Mouse (Mus musculus): ENCODE results near the gene Usp6nl. TPM values are rescaled to one million over a fixed set of nuclear protein-coding genes. Genes with fewer than 3 reads are reported as not detected.

Gene Usp6nl
- polyA plus RNA-seq, 1 experiment from 2014 or later = 18.3 TPM

GRCm38 (mm10) chr2:6350931-6351695 lies 28.6 kb downstream of the Usp6nl start:
- no peaks in the 10 kb centered on the region for H3K9me3 ChIP-seq (ENCODE audit: control insufficient read depth, low read length)
- no peak overlapping the region for H3K4me2 ChIP-seq (ENCODE audit: low read depth, low read length, severe bottlenecking)
- DNase-seq (ENCODE audit: low spot score) (no peak), ATAC-seq (replicated peaks; ENCODE audit: low FRiP score) (no peak)
- WGBS = 72% methylated on average over 7 of the region's 7 CpGs
- H3K9ac ChIP-seq (ENCODE audit: low read length) = no peak overlapping the region
- no peaks in the 10 kb centered on the region for H3K4me1 ChIP-seq (replicated peaks; ENCODE audit: control insufficient read depth, insufficient read depth, low read length)
- no peaks in the 10 kb centered on the region for H3K36me3 ChIP-seq (ENCODE audit: control insufficient read depth, insufficient read depth, low read length)
- H3K27me3 ChIP-seq (ENCODE audit: control insufficient read depth, insufficient read depth, low read length) = no peaks in the 10 kb centered on the region
- no peak overlapping the region for H3K27ac ChIP-seq (ENCODE audit: low read depth, low read length)
- no peak overlapping the region for H3K4me3 ChIP-seq (ENCODE audit: low read depth, low read length)

- Histone ChIP-seq H3K36me3 (ENCODE audit: control insufficient read depth, insufficient read depth, low read length) (no peaks in the 10 kb centered on the region), H3K9me3 (ENCODE audit: control insufficient read depth, low read length) (no peaks in the 10 kb centered on the region), H3K4me2 (ENCODE audit: low read depth, low read length, severe bottlenecking) (no peak overlapping the region), H3K27ac (ENCODE audit: low read depth, low read length) (no peak overlapping the region), H3K4me3 (ENCODE audit: low read depth, low read length) (no peak overlapping the region), H3K27me3 (ENCODE audit: control insufficient read depth, insufficient read depth, low read length) (no peaks in the 10 kb centered on the region), H3K4me1 (replicated peaks; ENCODE audit: control insufficient read depth, insufficient read depth, low read length) (no peaks in the 10 kb centered on the region), H3K9ac (ENCODE audit: low read length) (no peak overlapping the region)
- DNase-seq (ENCODE audit: low spot score) = no peak
- WGBS = 72% methylated on average over 14 of the region's 14 CpGs
- no peak for ATAC-seq (replicated peaks; ENCODE audit: low FRiP score)
Observed at GRCm38 (mm10) chr2:6352541-6352971, 30.1 kb downstream of the Usp6nl start.

GRCm38 (mm10) chr2:6353060-6353459 lies 30.6 kb downstream of the Usp6nl start:
- H3K4me3 ChIP-seq (ENCODE audit: low read depth, low read length) = no peak overlapping the region
- ATAC-seq (replicated peaks; ENCODE audit: low FRiP score) (no peak), DNase-seq (ENCODE audit: low spot score) (no peak)
- no peak overlapping the region for H3K4me2 ChIP-seq (ENCODE audit: low read depth, low read length, severe bottlenecking)
- no peak overlapping the region for H3K27ac ChIP-seq (ENCODE audit: low read depth, low read length)
- H3K27me3 ChIP-seq (ENCODE audit: control insufficient read depth, insufficient read depth, low read length) = no peaks in the 10 kb centered on the region
- WGBS = 80% methylated on average over 4 of the region's 4 CpGs
- H3K9me3 ChIP-seq (ENCODE audit: control insufficient read depth, low read length) = no peaks in the 10 kb centered on the region
- H3K4me1 ChIP-seq (replicated peaks; ENCODE audit: control insufficient read depth, insufficient read depth, low read length) = no peaks in the 10 kb centered on the region
- no peaks in the 10 kb centered on the region for H3K36me3 ChIP-seq (ENCODE audit: control insufficient read depth, insufficient read depth, low read length)
- H3K9ac ChIP-seq (ENCODE audit: low read length) = no peak overlapping the region

GRCm38 (mm10) chr2:6357306-6357705 lies 34.8 kb downstream of the Usp6nl start:
- H3K9me3 ChIP-seq (ENCODE audit: control insufficient read depth, low read length) = no peaks in the 10 kb centered on the region
- H3K27me3 ChIP-seq (ENCODE audit: control insufficient read depth, insufficient read depth, low read length) = no peaks in the 10 kb centered on the region
- no peak overlapping the region for H3K27ac ChIP-seq (ENCODE audit: low read depth, low read length)
- WGBS = 98% methylated on average over 7 of the region's 7 CpGs
- no peaks in the 10 kb centered on the region for H3K4me1 ChIP-seq (replicated peaks; ENCODE audit: control insufficient read depth, insufficient read depth, low read length)
- no peaks in the 10 kb centered on the region for H3K36me3 ChIP-seq (ENCODE audit: control insufficient read depth, insufficient read depth, low read length)
- DNase-seq (ENCODE audit: low spot score) (no peak), ATAC-seq (replicated peaks; ENCODE audit: low FRiP score) (no peak)
- H3K9ac ChIP-seq (ENCODE audit: low read length) = no peak overlapping the region
- no peak overlapping the region for H3K4me3 ChIP-seq (ENCODE audit: low read depth, low read length)
- H3K4me2 ChIP-seq (ENCODE audit: low read depth, low read length, severe bottlenecking) = no peak overlapping the region

GRCm38 (mm10) chr2:6359645-6360044 lies 37.2 kb downstream of the Usp6nl start:
- no peaks in the 10 kb centered on the region for H3K9me3 ChIP-seq (ENCODE audit: control insufficient read depth, low read length)
- H3K4me2 ChIP-seq (ENCODE audit: low read depth, low read length, severe bottlenecking) = no peak overlapping the region
- no peaks in the 10 kb centered on the region for H3K27me3 ChIP-seq (ENCODE audit: control insufficient read depth, insufficient read depth, low read length)
- DNase-seq (ENCODE audit: low spot score) (no peak), ATAC-seq (replicated peaks; ENCODE audit: low FRiP score) (no peak)
- H3K4me1 ChIP-seq (replicated peaks; ENCODE audit: control insufficient read depth, insufficient read depth, low read length) = no peaks in the 10 kb centered on the region
- no peak overlapping the region for H3K4me3 ChIP-seq (ENCODE audit: low read depth, low read length)
- WGBS = 55% methylated on average over 9 of the region's 9 CpGs
- H3K27ac ChIP-seq (ENCODE audit: low read depth, low read length) = no peak overlapping the region
- H3K9ac ChIP-seq (ENCODE audit: low read length) = no peak overlapping the region
- no peaks in the 10 kb centered on the region for H3K36me3 ChIP-seq (ENCODE audit: control insufficient read depth, insufficient read depth, low read length)

- ATAC-seq (replicated peaks; ENCODE audit: low FRiP score) (no peak), DNase-seq (ENCODE audit: low spot score) (no peak)
- no peak overlapping the region for H3K4me2 ChIP-seq (ENCODE audit: low read depth, low read length, severe bottlenecking)
- no peaks in the 10 kb centered on the region for H3K27me3 ChIP-seq (ENCODE audit: control insufficient read depth, insufficient read depth, low read length)
- 81% methylated on average over 13 of the region's 13 CpGs for WGBS
- no peaks in the 10 kb centered on the region for H3K36me3 ChIP-seq (ENCODE audit: control insufficient read depth, insufficient read depth, low read length)
- H3K9ac ChIP-seq (ENCODE audit: low read length) = no peak overlapping the region
- no peaks in the 10 kb centered on the region for H3K9me3 ChIP-seq (ENCODE audit: control insufficient read depth, low read length)
- H3K4me3 ChIP-seq (ENCODE audit: low read depth, low read length) = no peak overlapping the region
- H3K4me1 ChIP-seq (replicated peaks; ENCODE audit: control insufficient read depth, insufficient read depth, low read length) = no peaks in the 10 kb centered on the region
- H3K27ac ChIP-seq (ENCODE audit: low read depth, low read length) = no peak overlapping the region
Observed at GRCm38 (mm10) chr2:6363126-6363525, 40.7 kb downstream of the Usp6nl start.

GRCm38 (mm10) chr2:6363922-6364321 lies 41.5 kb downstream of the Usp6nl start:
- no peaks in the 10 kb centered on the region for H3K9me3 ChIP-seq (ENCODE audit: control insufficient read depth, low read length)
- no peak overlapping the region for H3K27ac ChIP-seq (ENCODE audit: low read depth, low read length)
- no peaks in the 10 kb centered on the region for H3K4me1 ChIP-seq (replicated peaks; ENCODE audit: control insufficient read depth, insufficient read depth, low read length)
- WGBS = 94% methylated on average over 7 of the region's 7 CpGs
- DNase-seq (ENCODE audit: low spot score) = no peak
- no peak overlapping the region for H3K4me2 ChIP-seq (ENCODE audit: low read depth, low read length, severe bottlenecking)
- no peaks in the 10 kb centered on the region for H3K27me3 ChIP-seq (ENCODE audit: control insufficient read depth, insufficient read depth, low read length)
- no peak overlapping the region for H3K4me3 ChIP-seq (ENCODE audit: low read depth, low read length)
- no peaks in the 10 kb centered on the region for H3K36me3 ChIP-seq (ENCODE audit: control insufficient read depth, insufficient read depth, low read length)
- ATAC-seq (replicated peaks; ENCODE audit: low FRiP score) = no peak
- no peak overlapping the region for H3K9ac ChIP-seq (ENCODE audit: low read length)

GRCm38 (mm10) chr2:6366521-6366928 lies 44.1 kb downstream of the Usp6nl start:
- no peak overlapping the region for H3K27ac ChIP-seq (ENCODE audit: low read depth, low read length)
- H3K4me2 ChIP-seq (ENCODE audit: low read depth, low read length, severe bottlenecking) = no peak overlapping the region
- H3K27me3 ChIP-seq (ENCODE audit: control insufficient read depth, insufficient read depth, low read length) = no peaks in the 10 kb centered on the region
- ATAC-seq (replicated peaks; ENCODE audit: low FRiP score) (no peak), DNase-seq (ENCODE audit: low spot score) (no peak)
- H3K4me3 ChIP-seq (ENCODE audit: low read depth, low read length) = no peak overlapping the region
- no peaks in the 10 kb centered on the region for H3K9me3 ChIP-seq (ENCODE audit: control insufficient read depth, low read length)
- WGBS = 80% methylated on average over 9 of the region's 9 CpGs
- no peaks in the 10 kb centered on the region for H3K36me3 ChIP-seq (ENCODE audit: control insufficient read depth, insufficient read depth, low read length)
- H3K9ac ChIP-seq (ENCODE audit: low read length) = no peak overlapping the region
- no peaks in the 10 kb centered on the region for H3K4me1 ChIP-seq (replicated peaks; ENCODE audit: control insufficient read depth, insufficient read depth, low read length)

- no peak for ATAC-seq (replicated peaks; ENCODE audit: low FRiP score)
- Histone ChIP-seq H3K4me1 (replicated peaks; ENCODE audit: control insufficient read depth, insufficient read depth, low read length) (no peaks in the 10 kb centered on the region), H3K27ac (ENCODE audit: low read depth, low read length) (no peak overlapping the region), H3K4me2 (ENCODE audit: low read depth, low read length, severe bottlenecking) (no peak overlapping the region), H3K9ac (ENCODE audit: low read length) (no peak overlapping the region), H3K36me3 (ENCODE audit: control insufficient read depth, insufficient read depth, low read length) (no peaks in the 10 kb centered on the region), H3K4me3 (ENCODE audit: low read depth, low read length) (no peak overlapping the region), H3K9me3 (ENCODE audit: control insufficient read depth, low read length) (no peaks in the 10 kb centered on the region), H3K27me3 (ENCODE audit: control insufficient read depth, insufficient read depth, low read length) (no peaks in the 10 kb centered on the region)
- WGBS = 89% methylated on average over 6 of the region's 6 CpGs
- no peak for DNase-seq (ENCODE audit: low spot score)
Observed at GRCm38 (mm10) chr2:6366973-6367372, 44.5 kb downstream of the Usp6nl start.

All from forebrain, embryonic 11.5 days (tissue).